Mouse (Mus musculus) heart, embryonic 14.5 days (tissue): Measurements from ENCODE around the gene 2010109A12Rik. TPM values are rescaled to one million over a fixed set of nuclear protein-coding genes. Genes with fewer than 3 reads are reported as not detected.

Experiments used
- ATAC-seq: fragments of 200-750 bp; cut with Nextera tagmentation; 2 replicates; pipeline ENCODE4 v1.8.0; 2017; ENCODE audit warnings: low read depth, moderate TSS enrichment; ENCODE audit not compliant: insufficient number of reproducible peaks, insufficient read depth, low FRiP score
- H3K27ac ChIP-seq, 2 experiments: fragments of 200-500 bp in 1 of 2; fragments of 300-500 bp in 1 of 2; sonication (generic) in 1 of 2; replicated peaks in 1 of 2; 2 replicates each; pipeline ENCODE4 v1.5.1; 2012 to 2014; ENCODE audit warnings: low read depth in 2 of 2, low read length in 2 of 2, control low read depth in 1 of 2, mild to moderate bottlenecking in 1 of 2, mixed read lengths in 1 of 2; ENCODE audit not compliant: control insufficient read depth in 1 of 2, insufficient read depth in 1 of 2
- H3K27me3 ChIP-seq: fragments of 300-500 bp; sonication (generic); 2 replicates; pipeline ENCODE4 v1.6.1; 2014; ENCODE audit warnings: mild to moderate bottlenecking, low read length, control low read depth; ENCODE audit not compliant: control insufficient read depth, insufficient read depth
- H3K36me3 ChIP-seq: fragments of 300-500 bp; sonication (generic); 2 replicates; pipeline ENCODE4 v1.6.1; 2014; ENCODE audit warnings: mild to moderate bottlenecking, control low read depth, low read length, mixed read lengths; ENCODE audit not compliant: control insufficient read depth, insufficient read depth
- H3K4me1 ChIP-seq, 2 experiments: fragments of 200-500 bp in 1 of 2; fragments of 300-500 bp in 1 of 2; sonication (generic) in 1 of 2; 2 replicates each; pipeline ENCODE4 v1.6.1; 2012 to 2014; ENCODE audit warnings: low read length in 2 of 2, control low read depth in 1 of 2, mixed read lengths in 1 of 2; ENCODE audit not compliant: control insufficient read depth in 2 of 2, insufficient read depth in 2 of 2
- H3K4me2 ChIP-seq: fragments of 300-500 bp; sonication (generic); 2 replicates; pipeline ENCODE4 v1.6.1; 2014; ENCODE audit warnings: mild to moderate bottlenecking, low read length
- H3K4me3 ChIP-seq, 2 experiments: fragments of 200-500 bp in 1 of 2; fragments of 300-500 bp in 1 of 2; sonication (generic) in 1 of 2; 2 replicates each; pipeline ENCODE4 v1.5.1; 2012 to 2014; ENCODE audit warnings: low read length in 2 of 2, mild to moderate bottlenecking in 2 of 2, control low read depth in 1 of 2, low read depth in 1 of 2, moderate library complexity in 1 of 2; ENCODE audit not compliant: control insufficient read depth in 1 of 2, insufficient read depth in 1 of 2
- H3K9ac ChIP-seq: fragments of 300-500 bp; sonication (generic); 2 replicates; pipeline ENCODE4 v1.6.1; 2014; ENCODE audit warnings: mild to moderate bottlenecking, low read length
- H3K9me3 ChIP-seq: fragments of 300-500 bp; sonication (generic); 2 replicates; pipeline ENCODE4 v1.6.1; 2016; ENCODE audit warnings: low read length, control low read depth; ENCODE audit not compliant: control insufficient read depth
- WGBS: fragments of 180-500 bp; shearing (Covaris S2); extraction: QIAGEN DNeasy Blood & Tissue Kit; methylation state at CpG from one replicate; pipeline ENCODE4 v1.1.7; 2014; 5-methylcytosine and 5-hydroxymethylcytosine counted together
- polyA plus RNA-seq: library from polyadenylated mRNA; unstranded; fragments of >200 nt; fragmentation: Nextera tagmentation; extraction: Ambion mirVana; gene quantifications from 2 replicates; pipeline ENCODE4 v1.2.1, GENCODE M21; 2014

Gene 2010109A12Rik
- polyA plus RNA-seq, 1 experiment from 2014 or later: 2.2 TPM

DNA sequence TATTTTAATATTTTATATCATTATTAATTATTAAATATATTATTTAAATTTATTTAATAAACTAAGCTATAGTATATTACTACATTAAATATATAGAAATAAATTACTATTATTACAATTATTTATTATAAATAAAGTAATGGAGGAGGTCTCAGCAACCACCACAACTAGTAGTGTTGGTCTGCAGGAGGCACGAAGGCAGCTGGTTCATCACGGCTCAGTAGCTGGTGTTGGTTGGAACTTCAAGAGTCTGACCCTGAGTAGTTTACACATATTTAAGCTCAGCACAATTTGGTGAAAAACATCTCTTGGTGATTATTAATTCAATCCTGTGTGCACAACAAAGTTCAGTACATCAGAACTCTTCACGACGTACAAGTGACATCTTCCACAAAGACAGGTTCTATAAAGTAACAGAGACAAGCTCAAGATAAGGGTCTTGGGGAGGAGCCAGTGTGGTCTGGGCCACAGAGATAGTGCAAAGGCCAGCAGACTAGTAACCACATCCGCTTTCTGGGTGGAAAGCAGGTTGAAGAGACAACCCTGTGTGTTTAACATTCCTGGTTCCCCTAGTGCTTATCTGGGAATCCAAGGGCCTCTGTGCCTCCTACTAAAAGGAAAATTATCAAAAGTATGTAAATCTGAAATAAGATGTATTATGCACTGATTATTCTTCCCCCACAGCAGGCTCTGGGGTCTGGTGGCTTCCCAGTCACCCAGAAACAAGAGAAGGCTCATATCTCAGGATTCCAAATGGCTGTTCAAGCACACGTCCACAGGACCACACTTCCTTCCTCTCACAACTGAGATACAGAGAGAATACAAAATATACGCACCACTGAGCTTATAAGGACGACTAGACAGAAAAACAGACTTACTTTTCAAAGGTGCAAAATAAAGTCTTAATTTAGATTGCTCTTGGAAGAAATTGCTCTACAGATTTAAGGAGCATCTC, 33.5 kb downstream of the 2010109A12Rik start:
- H3K27me3 ChIP-seq: no peaks in the 10 kb centered on the region
- H3K4me3 ChIP-seq: no peak overlapping the region
- H3K4me1 ChIP-seq: peaks cover 0 to 4% of the 10 kb centered on the region in 2 experiments; a peak in 1 of 4 replicates
- no peaks in the 10 kb centered on the region for H3K36me3 ChIP-seq
- H3K4me2 ChIP-seq: no peak overlapping the region
- H3K9ac ChIP-seq: no peak overlapping the region
- H3K9me3 ChIP-seq: peaks cover 4% of the 10 kb centered on the region; the same call in 1 of the 2 replicates
- 0 out of 4 replicates have a peak overlapping the region, but pooled peaks of 1 of the 2 experiments have one; percentile 28 for H3K27ac ChIP-seq
- ATAC-seq: 0 out of 2 replicates have a peak, but pooled peaks have one; percentile 43
- 46% methylated on average over 8 of the region's 8 CpGs for WGBS

DNA sequence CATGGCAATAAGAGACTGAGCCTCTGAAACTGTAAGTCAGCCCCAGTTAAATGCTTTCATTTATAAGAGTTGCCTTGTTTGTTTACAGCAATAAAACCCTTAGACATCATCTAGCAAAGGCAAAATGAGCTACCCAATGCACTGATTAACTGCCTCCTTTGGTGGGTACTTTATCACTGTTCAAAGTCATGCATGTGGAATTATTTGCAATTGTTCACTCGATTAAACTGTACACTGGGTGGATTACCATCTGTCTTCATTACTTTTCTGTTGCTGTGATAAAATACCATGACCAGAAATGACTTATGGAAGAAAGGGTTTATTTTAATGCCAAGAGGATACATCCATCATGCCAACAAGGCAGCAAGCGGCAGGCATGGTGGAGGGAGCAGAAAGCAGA, 39.0 kb downstream of the 2010109A12Rik start:
- H3K27me3 ChIP-seq: no peaks in the 10 kb centered on the region

DNA sequence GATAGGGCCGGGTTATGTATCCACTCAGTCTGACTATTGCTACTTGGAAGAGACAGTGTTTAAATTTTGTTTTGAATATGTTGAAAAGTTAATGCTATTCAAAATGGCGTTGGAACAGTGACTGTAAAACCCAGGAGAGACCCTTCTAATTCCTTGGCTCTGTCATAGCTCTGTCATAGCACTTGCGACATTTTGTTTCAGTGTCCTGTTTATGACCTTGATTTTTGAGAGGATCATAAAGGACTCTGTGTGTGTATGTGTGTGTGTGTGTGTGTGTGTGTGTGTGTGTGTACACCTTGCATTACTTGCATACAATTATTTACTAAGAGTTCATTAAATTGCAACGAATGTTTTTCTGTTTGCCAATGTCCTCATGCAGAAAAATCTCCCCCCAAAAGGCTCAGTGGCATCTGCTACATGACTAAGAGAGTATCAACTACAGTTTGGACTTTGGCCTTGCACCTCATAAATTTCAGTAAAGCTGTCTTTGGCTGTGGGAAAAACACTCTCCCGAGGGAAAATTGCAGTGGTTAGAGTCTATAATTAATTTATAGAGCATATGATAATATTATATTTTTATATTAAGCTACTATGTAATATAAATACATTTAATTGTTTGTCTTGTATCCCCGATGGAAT, 43.7 kb downstream of the 2010109A12Rik start:
- Histone ChIP-seq H3K27ac (no peak overlapping the region), H3K9me3 (no peaks in the 10 kb centered on the region), H3K4me3 (no peak overlapping the region), H3K4me2 (no peak overlapping the region), H3K36me3 (no peaks in the 10 kb centered on the region), H3K4me1 (no peaks in the 10 kb centered on the region), H3K9ac (no peak overlapping the region), H3K27me3 (no peaks in the 10 kb centered on the region)
- WGBS: 76% methylated on average over 6 of the region's 6 CpGs
- ATAC-seq: no peak

More for the DNA sequence above, 39.0 kb downstream of the 2010109A12Rik start:
- WGBS: 82% methylated on average over 2 of the region's 2 CpGs
- Histone ChIP-seq H3K36me3 (no peaks in the 10 kb centered on the region), H3K4me1 (no peaks in the 10 kb centered on the region), H3K9ac (no peak overlapping the region), H3K9me3 (peaks cover 4% of the 10 kb centered on the region; the same call in 1 of the 2 replicates), H3K4me2 (no peak overlapping the region), H3K27ac (no peak overlapping the region), H3K4me3 (no peak overlapping the region)
- no peak for ATAC-seq

DNA sequence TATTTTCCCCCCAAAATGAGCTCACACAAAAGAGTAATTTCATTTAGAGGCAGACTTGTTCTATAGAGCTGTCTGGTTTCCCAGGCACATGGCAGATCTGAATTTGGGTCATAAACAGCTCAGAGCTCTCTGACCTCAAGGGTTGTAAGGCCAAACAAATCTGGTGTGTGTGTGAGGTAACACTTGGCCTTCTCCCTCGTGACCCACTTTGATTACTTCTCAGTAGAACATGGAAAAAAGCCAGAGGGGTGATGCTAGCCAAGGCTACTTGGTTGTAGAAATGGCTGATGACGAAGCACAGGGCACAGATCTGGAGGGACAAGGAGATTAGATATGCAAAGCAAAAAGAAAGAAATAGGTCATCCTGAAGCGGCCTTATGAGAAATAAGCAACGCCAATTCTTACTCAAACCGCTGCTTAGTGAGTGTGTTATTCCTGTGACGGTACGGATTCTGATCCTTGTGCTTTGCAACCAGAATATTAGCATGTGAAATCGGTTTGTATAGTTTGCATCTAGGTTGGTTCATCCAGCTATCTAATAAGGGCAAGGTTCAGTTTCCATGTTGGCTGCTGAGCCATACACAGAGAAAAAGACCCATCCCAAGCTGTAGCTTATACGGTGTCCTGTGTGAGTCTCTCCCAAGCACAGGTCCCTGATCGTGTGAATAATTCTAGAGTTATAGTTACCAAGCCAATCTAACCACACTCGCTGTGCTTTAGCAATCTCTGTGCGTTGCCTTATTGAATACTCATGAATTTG, 44.9 kb downstream of the 2010109A12Rik start:
- 72% methylated on average over 12 of the region's 12 CpGs for WGBS
- no peak overlapping the region for H3K4me3 ChIP-seq

DNA sequence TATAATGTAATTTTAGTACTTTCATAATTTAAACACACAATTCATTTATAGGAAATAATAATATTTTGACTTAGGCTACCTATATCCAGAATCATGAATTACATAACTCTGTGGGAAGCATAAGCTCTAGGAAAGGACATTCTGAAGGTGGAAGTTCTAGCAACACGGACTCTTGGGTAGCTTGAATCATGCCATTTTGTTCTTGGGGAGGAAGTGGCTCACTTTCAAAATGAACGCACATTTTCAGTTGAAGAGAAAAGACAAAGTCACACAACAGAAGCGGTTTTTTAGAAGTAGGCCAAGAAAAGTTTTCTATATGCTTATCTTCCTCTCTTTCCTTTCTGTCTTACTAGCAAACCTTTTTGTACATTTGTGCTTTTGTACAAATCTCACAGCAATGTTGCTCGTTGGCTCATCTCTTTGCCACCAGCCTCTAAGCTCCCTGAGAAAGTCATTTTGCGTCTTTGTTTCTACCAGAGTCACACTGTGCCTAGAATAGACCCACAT, 49.5 kb downstream of the 2010109A12Rik start:
- H3K4me2 ChIP-seq: no peak overlapping the region
- no peak overlapping the region for H3K4me3 ChIP-seq
- no peaks in the 10 kb centered on the region for H3K4me1 ChIP-seq
- H3K9ac ChIP-seq: no peak overlapping the region
- 83% methylated on average over 5 of the region's 5 CpGs for WGBS
- 0 out of 2 replicates have a peak, but pooled peaks cover 6% of the 10 kb centered on the region for H3K9me3 ChIP-seq
- H3K36me3 ChIP-seq: no peaks in the 10 kb centered on the region
- no peaks in the 10 kb centered on the region for H3K27me3 ChIP-seq
- ATAC-seq: no peak
- no peak overlapping the region for H3K27ac ChIP-seq

More for the DNA sequence above, 44.9 kb downstream of the 2010109A12Rik start:
- Histone ChIP-seq H3K27me3 (no peaks in the 10 kb centered on the region), H3K27ac (no peak overlapping the region), H3K9ac (no peak overlapping the region), H3K4me1 (no peaks in the 10 kb centered on the region), H3K36me3 (no peaks in the 10 kb centered on the region), H3K4me2 (no peak overlapping the region), H3K9me3 (no peaks in the 10 kb centered on the region)
- no peak for ATAC-seq

DNA sequence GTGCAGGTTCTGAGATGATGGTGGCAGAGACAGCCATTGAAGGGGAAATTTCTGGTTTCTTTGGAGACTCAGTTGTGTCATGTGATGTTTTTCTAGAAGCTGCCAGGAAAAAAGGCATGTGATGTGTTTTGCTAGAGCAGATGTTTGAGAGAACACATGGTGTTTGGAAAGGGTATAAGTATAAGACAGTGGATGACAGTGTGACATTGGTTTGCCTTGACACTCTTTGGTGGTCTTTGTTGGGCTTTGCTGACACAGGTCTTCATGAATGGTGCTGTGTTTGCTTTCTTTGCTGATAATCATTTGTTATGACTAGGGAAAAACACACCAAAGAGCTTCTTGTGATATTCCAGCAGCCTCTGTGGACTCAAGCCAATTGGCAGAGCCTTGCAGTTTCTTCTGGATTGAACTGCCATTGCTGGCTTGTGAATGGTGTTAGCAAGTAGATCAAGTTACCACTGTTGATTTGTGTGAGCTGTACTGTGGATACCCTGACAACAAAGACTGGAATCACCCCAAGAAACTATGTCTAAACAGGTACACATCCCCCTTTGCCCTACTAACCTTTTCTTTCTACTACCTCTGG, 50.6 kb downstream of the 2010109A12Rik start:
- no peaks in the 10 kb centered on the region for H3K27me3 ChIP-seq
- H3K4me3 ChIP-seq: no peak overlapping the region
- no peak for ATAC-seq
- 0 out of 2 replicates have a peak, but pooled peaks cover 6% of the 10 kb centered on the region for H3K9me3 ChIP-seq
- H3K36me3 ChIP-seq: no peaks in the 10 kb centered on the region
- H3K9ac ChIP-seq: no peak overlapping the region
- H3K27ac ChIP-seq: no peak overlapping the region
- no peak overlapping the region for H3K4me2 ChIP-seq
- no peaks in the 10 kb centered on the region for H3K4me1 ChIP-seq

DNA sequence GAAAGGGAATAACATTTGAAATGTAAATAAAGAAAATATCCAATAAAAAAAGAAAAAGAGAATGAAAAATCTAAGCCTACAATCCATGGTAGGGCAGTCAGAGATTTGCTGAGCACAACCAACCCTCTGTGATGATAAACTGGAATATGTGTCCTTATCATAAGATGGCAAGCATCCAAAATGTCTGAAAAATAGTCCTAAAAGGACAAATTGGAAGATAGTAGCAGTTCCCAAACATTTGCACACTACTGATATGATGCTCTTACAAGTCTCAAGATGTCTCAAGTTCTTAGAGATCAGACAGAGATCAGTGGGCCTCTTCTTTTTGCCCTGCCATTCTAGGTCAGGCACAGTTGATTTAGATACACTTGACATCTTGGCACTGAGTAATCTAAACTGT, 53.0 kb downstream of the 2010109A12Rik start:
- Histone ChIP-seq H3K9ac (no peak overlapping the region), H3K4me1 (peaks cover 7 to 14% of the 10 kb centered on the region in 2 experiments), H3K4me3 (no peak overlapping the region), H3K9me3 (0 out of 2 replicates have a peak, but pooled peaks cover 6% of the 10 kb centered on the region), H3K36me3 (no peaks in the 10 kb centered on the region), H3K27ac (no peak overlapping the region), H3K27me3 (no peaks in the 10 kb centered on the region), H3K4me2 (no peak overlapping the region)
- no peak for ATAC-seq
